Mouse (Mus musculus): ENCODE data around the gene Elmod3. TPM values are rescaled to one million over a fixed set of nuclear protein-coding genes. Genes with fewer than 3 reads are reported as not detected.

Elmod3 gene
- polyA plus RNA-seq, 1 experiment from 2014 or later: 15.6 TPM

DNA sequence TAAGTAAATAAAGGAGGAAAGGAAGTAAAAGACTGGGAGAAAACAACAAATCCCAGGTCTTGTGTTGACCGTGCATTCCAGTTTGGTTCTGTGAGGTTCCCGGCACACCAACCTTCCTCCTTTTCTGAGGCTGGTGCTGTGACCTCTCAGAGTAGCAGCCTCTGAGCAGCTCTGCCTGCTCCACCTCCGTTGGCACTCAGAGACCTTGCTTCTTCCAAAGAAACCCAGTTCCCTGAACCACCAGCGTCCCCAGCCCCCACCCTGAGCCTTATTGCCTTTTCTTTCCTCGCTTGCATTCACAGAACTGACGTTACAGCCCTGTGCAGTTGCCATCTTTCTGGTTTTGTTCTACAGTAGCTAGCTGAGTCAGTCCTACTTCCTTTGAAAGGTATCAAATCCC is 2.0 kb upstream of the Elmod3 start:
- H3K27me3 ChIP-seq (replicated peaks; ENCODE audit: control insufficient read depth, insufficient read depth, low read length): no peaks in the 10 kb centered on the region
- no peak overlapping the region for H3K27ac ChIP-seq (ENCODE audit: low read length)
- H3K4me2 ChIP-seq (ENCODE audit: low read depth, low read length): no peak overlapping the region
- peaks cover 21% of the 10 kb centered on the region for H3K4me1 ChIP-seq (ENCODE audit: control insufficient read depth, insufficient read depth, low read length)
- no peak overlapping the region for H3K9ac ChIP-seq (ENCODE audit: low read depth, low read length)
- no peak for ATAC-seq
- no peaks in the 10 kb centered on the region for H3K9me3 ChIP-seq (ENCODE audit: control insufficient read depth, low read length)
- 80% methylated on average over 6 of the region's 6 CpGs for WGBS
- no peaks in the 10 kb centered on the region for H3K36me3 ChIP-seq (ENCODE audit: control insufficient read depth, insufficient read depth, low read length)
- H3K4me3 ChIP-seq (ENCODE audit: low read length): no peak overlapping the region

DNA sequence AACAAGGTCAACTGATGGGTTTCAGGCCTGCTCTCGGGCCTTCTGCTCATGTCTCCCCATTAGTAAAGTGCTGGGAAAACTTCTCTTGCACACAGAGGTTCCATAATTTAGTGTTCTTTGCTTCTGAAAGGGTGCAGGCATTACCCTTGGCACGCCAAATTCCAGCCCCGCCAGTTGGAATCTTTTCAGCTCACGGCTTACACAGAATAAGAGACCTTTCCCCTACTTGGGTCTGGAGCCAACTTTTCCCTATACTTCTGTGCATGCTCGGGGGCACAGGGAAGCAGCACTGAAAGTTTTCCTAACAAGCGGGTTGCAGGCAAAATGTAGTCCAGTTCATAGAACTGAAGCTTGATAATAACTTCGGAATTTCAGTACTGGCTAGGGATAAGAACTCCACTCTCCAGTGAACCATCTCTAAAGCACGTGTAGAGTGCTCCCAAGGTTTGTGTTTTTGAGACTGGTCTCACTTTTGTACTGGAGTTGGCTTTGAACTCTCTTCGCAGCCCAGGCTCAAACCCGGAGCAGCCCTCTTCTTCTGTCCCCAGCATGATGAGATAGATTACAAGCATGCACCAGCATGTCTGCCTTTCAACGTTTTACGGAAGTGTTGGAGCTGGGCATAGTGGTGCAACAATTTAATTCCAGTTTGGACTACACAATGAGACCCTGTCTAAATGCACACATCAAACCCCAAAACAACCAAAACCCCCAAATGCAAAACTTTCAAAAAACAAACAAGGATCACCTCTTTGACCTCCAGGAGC is 761 bp upstream of the Elmod3 start:
- H3K27ac ChIP-seq (ENCODE audit: low read length): peak overlapping the region; percentile 79

DNA sequence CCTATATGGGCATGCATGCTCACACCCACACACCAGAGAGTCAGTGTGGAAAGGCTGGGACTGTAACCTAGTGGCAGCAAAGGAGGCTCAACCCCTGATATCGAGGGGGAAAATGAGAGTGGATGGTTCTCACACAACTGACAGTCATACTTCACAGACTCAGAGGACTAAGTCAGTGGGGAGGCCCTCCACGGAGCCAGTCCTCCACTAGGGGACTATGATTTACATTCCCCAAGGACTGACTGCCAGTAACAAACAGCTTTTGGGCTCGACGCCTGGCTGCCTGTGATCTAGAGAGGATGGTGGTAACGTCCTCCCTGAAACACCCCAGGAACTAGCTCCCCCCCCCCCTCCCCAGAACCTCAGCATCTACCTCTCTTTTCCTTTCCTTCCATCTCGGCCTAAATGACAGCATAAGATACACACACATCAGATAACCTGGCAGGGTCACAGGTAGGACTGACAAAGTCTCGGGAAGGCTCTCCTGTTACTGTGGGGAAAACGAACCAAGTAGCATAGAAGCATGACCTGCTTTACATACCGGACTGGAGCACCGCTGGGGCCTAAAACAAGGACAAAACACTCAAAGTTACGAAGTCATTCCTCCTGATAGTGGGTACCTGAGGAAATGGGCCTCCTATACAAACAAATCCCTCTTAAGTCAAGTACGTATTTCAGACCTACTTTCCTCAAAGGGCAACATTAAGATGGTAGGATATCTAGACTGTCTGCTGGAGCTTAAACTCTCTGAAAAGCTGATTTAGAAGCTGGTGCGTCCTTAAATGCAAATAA is 934 bp downstream of the Elmod3 start:
- H3K9ac ChIP-seq (ENCODE audit: low read depth, low read length): peak overlapping the region; percentile 80
- 33% methylated on average over 13 of the region's 13 CpGs for WGBS
- ATAC-seq: no peak

More for the DNA sequence above, 761 bp upstream of the Elmod3 start:
- H3K9me3 ChIP-seq (ENCODE audit: control insufficient read depth, low read length): no peaks in the 10 kb centered on the region
- peak; percentile 44 for ATAC-seq
- WGBS: 37% methylated on average over 12 of the region's 12 CpGs
- peak overlapping the region; percentile 79 for H3K4me3 ChIP-seq (ENCODE audit: low read length)
- no peaks in the 10 kb centered on the region for H3K36me3 ChIP-seq (ENCODE audit: control insufficient read depth, insufficient read depth, low read length)
- H3K9ac ChIP-seq (ENCODE audit: low read depth, low read length): peak overlapping the region; percentile 73
- H3K27me3 ChIP-seq (replicated peaks; ENCODE audit: control insufficient read depth, insufficient read depth, low read length): no peaks in the 10 kb centered on the region
- H3K4me1 ChIP-seq (ENCODE audit: control insufficient read depth, insufficient read depth, low read length): peaks cover 21% of the 10 kb centered on the region
- H3K4me2 ChIP-seq (ENCODE audit: low read depth, low read length): peak overlapping the region; percentile 86

DNA sequence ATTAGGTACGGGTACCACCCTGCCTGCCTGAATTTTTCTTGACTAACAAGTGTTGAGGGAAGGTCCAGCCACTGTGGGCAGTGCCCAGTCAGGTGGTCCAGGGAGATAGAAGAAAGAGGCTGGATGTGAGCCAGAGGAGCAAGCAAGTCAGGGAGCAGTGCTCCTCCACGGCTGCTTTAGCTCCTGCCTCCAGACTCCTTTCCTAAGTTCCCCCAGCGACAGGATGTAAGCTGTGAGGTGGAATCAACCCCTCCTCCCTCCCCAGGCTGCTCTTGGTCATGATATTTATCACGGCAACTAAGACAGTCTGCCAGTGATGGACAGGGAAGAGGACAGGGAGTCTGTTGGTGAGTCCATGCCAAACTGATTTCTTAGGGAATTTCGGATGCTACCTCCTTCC is 4.3 kb downstream of the Elmod3 start:
- 65% methylated on average over 5 of the region's 5 CpGs for WGBS
- no peak overlapping the region for H3K4me3 ChIP-seq (ENCODE audit: low read length)
- no peaks in the 10 kb centered on the region for H3K36me3 ChIP-seq (ENCODE audit: control insufficient read depth, insufficient read depth, low read length)
- H3K27ac ChIP-seq (ENCODE audit: low read length): no peak overlapping the region
- no peak overlapping the region for H3K4me2 ChIP-seq (ENCODE audit: low read depth, low read length)
- no peak overlapping the region for H3K9ac ChIP-seq (ENCODE audit: low read depth, low read length)
- H3K27me3 ChIP-seq (replicated peaks; ENCODE audit: control insufficient read depth, insufficient read depth, low read length): no peaks in the 10 kb centered on the region
- ATAC-seq: no peak
- peaks cover 21% of the 10 kb centered on the region for H3K4me1 ChIP-seq (ENCODE audit: control insufficient read depth, insufficient read depth, low read length)
- H3K9me3 ChIP-seq (ENCODE audit: control insufficient read depth, low read length): no peaks in the 10 kb centered on the region

More for the DNA sequence above, 934 bp downstream of the Elmod3 start:
- Histone ChIP-seq H3K4me3 (ENCODE audit: low read length) (peak overlapping the region; percentile 79), H3K9me3 (ENCODE audit: control insufficient read depth, low read length) (no peaks in the 10 kb centered on the region), H3K27ac (ENCODE audit: low read length) (0 out of 2 replicates have a peak overlapping the region, but pooled peaks have one; percentile 57), H3K4me1 (ENCODE audit: control insufficient read depth, insufficient read depth, low read length) (peaks cover 21% of the 10 kb centered on the region), H3K4me2 (ENCODE audit: low read depth, low read length) (peak overlapping the region; percentile 79), H3K36me3 (ENCODE audit: control insufficient read depth, insufficient read depth, low read length) (no peaks in the 10 kb centered on the region), H3K27me3 (replicated peaks; ENCODE audit: control insufficient read depth, insufficient read depth, low read length) (no peaks in the 10 kb centered on the region)

DNA sequence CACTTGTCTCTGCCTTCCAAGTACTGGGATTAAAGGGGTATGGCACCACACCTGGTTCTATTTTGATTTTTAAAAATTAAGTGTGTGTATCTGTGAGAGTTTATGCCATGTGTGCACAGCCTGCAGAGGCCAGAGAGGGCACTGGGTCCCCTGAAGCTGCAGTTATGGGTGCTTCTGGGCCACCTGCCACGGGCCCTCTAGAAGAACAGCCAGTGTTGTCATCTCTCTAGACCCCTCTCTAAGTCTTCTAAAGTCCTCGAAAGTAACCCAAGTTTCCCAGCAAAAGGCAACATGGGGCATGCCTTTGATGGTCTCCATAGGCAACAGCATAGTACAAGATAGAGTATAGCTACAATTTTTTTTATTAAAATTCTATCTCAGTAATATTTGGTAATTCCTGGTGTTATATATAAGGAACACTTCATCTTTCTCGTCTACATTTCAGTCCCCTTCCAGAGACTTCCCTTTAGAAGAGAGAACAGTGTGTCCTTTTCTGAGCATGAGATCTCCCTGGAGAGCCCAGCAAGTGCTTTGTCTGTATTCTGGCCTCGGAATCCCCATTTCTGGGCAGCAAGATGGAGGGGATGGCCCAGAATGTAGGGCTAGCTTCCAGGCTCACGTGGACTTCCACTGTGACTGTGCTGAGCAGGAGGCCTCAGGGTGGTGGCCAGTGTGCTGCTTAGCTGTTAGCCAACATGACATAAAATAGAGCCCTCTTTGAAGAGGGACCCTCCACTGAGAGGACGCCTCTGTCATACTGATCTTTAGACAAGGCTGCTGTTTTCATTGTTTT is 5.0 kb downstream of the Elmod3 start:
- H3K36me3 ChIP-seq (ENCODE audit: control insufficient read depth, insufficient read depth, low read length): no peaks in the 10 kb centered on the region
- ATAC-seq: no peak
- H3K4me3 ChIP-seq (ENCODE audit: low read length): no peak overlapping the region
- no peaks in the 10 kb centered on the region for H3K9me3 ChIP-seq (ENCODE audit: control insufficient read depth, low read length)
- H3K27ac ChIP-seq (ENCODE audit: low read length): no peak overlapping the region
- peaks cover 17% of the 10 kb centered on the region for H3K4me1 ChIP-seq (ENCODE audit: control insufficient read depth, insufficient read depth, low read length)
- no peak overlapping the region for H3K9ac ChIP-seq (ENCODE audit: low read depth, low read length)
- H3K27me3 ChIP-seq (replicated peaks; ENCODE audit: control insufficient read depth, insufficient read depth, low read length): no peaks in the 10 kb centered on the region
- 77% methylated on average over 6 of the region's 6 CpGs for WGBS
- no peak overlapping the region for H3K4me2 ChIP-seq (ENCODE audit: low read depth, low read length)

DNA sequence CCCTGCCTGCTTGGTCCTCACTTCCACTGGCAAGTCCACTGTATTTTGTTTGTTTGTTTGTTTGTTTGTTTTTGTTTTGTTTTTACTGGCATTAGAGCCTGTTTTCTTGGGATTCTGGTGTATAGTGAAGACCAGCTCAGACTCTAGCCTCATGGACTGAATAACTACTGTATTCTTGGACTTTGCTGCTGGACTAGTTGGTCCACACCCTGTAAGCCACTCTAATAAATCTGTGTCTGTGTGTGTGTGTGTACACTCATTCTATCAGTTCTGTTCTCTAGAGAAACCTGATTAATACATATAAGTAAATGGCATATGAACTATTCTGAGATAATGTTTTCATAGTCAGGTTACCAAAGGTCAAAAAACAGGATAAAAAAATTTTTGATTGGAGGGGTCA is 8.1 kb downstream of the Elmod3 start:
- no peak overlapping the region for H3K27ac ChIP-seq (ENCODE audit: low read length)
- H3K4me1 ChIP-seq (ENCODE audit: control insufficient read depth, insufficient read depth, low read length): peaks cover 5% of the 10 kb centered on the region; the same call in 1 of the 2 replicates
- no peaks in the 10 kb centered on the region for H3K27me3 ChIP-seq (replicated peaks; ENCODE audit: control insufficient read depth, insufficient read depth, low read length)
- no peak overlapping the region for H3K4me2 ChIP-seq (ENCODE audit: low read depth, low read length)
- no peak overlapping the region for H3K4me3 ChIP-seq (ENCODE audit: low read length)
- peak; percentile 52; the same call in 1 of the 2 replicates for ATAC-seq
- H3K9me3 ChIP-seq (ENCODE audit: control insufficient read depth, low read length): no peaks in the 10 kb centered on the region
- H3K36me3 ChIP-seq (ENCODE audit: control insufficient read depth, insufficient read depth, low read length): no peaks in the 10 kb centered on the region
- H3K9ac ChIP-seq (ENCODE audit: low read depth, low read length): no peak overlapping the region

DNA sequence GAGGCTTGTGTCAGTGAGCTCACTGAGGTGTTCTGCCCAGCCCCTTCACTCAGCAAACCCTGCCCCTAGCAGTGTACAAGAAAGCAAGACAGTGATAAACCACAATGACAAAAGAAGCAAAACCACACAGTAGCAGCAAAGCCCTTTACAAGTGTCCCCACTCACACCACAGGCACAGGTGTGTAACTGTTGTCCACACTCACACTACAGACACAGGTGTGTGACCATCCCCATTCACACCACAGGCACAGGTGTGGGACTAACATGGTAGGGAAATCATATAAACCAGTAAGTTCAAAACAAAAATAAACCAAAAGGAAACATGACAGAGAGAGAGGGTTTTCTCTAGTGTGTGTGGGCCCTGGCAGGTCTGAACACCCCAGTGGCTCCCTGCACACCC is 9.9 kb downstream of the Elmod3 start:
- no peak overlapping the region for H3K4me2 ChIP-seq (ENCODE audit: low read depth, low read length)
- H3K9ac ChIP-seq (ENCODE audit: low read depth, low read length): no peak overlapping the region
- no peak overlapping the region for H3K27ac ChIP-seq (ENCODE audit: low read length)
- no peak overlapping the region for H3K4me3 ChIP-seq (ENCODE audit: low read length)
- H3K4me1 ChIP-seq (ENCODE audit: control insufficient read depth, insufficient read depth, low read length): peaks cover 5% of the 10 kb centered on the region; the same call in 1 of the 2 replicates
- no peaks in the 10 kb centered on the region for H3K27me3 ChIP-seq (replicated peaks; ENCODE audit: control insufficient read depth, insufficient read depth, low read length)
- H3K9me3 ChIP-seq (ENCODE audit: control insufficient read depth, low read length): no peaks in the 10 kb centered on the region
- H3K36me3 ChIP-seq (ENCODE audit: control insufficient read depth, insufficient read depth, low read length): no peaks in the 10 kb centered on the region
- no peak for ATAC-seq

DNA sequence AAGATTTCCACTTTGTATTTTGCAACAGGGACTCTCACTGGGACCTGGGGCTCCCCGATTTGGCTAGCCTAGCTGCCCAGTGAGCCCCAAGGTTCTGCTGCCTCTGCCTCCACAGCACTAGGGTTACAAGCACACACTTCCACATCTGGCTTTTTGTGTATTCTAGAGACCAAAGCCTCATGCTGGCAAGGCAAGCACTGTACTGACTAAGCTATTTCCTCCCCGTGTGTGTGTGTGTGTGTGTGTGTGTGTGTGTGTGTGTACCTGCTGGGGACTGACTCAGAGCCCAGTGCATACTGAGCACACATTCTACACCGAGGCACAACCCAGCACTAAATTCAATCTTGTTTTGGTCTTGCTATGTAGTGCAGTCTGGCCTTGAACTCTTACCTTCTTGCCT is 11.5 kb downstream of the Elmod3 start:
- WGBS: 74% methylated on average over 3 of the region's 3 CpGs
- no peak for ATAC-seq

DNA sequence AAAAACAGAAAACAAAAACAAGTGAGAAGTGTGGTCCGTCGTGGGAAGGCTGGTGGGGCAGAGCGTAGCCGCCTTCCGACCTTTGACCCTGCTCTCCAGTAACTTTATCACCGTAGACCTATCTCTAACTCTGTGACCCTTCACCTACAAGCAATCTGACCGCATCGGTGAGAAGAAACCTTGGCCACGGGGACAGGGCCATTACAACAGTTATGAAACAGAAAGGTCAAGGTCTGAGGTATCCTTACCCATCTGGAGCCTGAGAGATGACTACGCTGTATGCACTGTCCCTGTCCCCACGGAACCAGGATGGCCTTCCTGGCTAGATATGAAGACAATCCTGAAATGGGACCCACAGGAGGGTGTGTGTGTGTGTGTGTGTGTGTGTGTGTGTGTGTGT is 14.1 kb downstream of the Elmod3 start:
- Histone ChIP-seq H3K9me3 (ENCODE audit: control insufficient read depth, low read length) (no peaks in the 10 kb centered on the region), H3K4me3 (ENCODE audit: low read length) (no peak overlapping the region), H3K27me3 (replicated peaks; ENCODE audit: control insufficient read depth, insufficient read depth, low read length) (no peaks in the 10 kb centered on the region), H3K36me3 (ENCODE audit: control insufficient read depth, insufficient read depth, low read length) (peaks cover 4% of the 10 kb centered on the region; the same call in 1 of the 2 replicates), H3K4me1 (ENCODE audit: control insufficient read depth, insufficient read depth, low read length) (no peaks in the 10 kb centered on the region), H3K9ac (ENCODE audit: low read depth, low read length) (no peak overlapping the region), H3K27ac (ENCODE audit: low read length) (no peak overlapping the region), H3K4me2 (ENCODE audit: low read depth, low read length) (no peak overlapping the region)
- 57% methylated on average over 11 of the region's 11 CpGs for WGBS
- ATAC-seq: peak; percentile 83

More for the DNA sequence above, 11.5 kb downstream of the Elmod3 start:
- H3K27me3 ChIP-seq (replicated peaks; ENCODE audit: control insufficient read depth, insufficient read depth, low read length): no peaks in the 10 kb centered on the region
- no peaks in the 10 kb centered on the region for H3K36me3 ChIP-seq (ENCODE audit: control insufficient read depth, insufficient read depth, low read length)
- no peaks in the 10 kb centered on the region for H3K9me3 ChIP-seq (ENCODE audit: control insufficient read depth, low read length)
- H3K4me2 ChIP-seq (ENCODE audit: low read depth, low read length): no peak overlapping the region
- H3K9ac ChIP-seq (ENCODE audit: low read depth, low read length): no peak overlapping the region
- H3K4me3 ChIP-seq (ENCODE audit: low read length): no peak overlapping the region
- no peak overlapping the region for H3K27ac ChIP-seq (ENCODE audit: low read length)
- peaks cover 5% of the 10 kb centered on the region; the same call in 1 of the 2 replicates for H3K4me1 ChIP-seq (ENCODE audit: control insufficient read depth, insufficient read depth, low read length)
